Mouse (Mus musculus): Measurements from ENCODE around the gene Ankrd37.

Ankrd37 gene

DNA sequence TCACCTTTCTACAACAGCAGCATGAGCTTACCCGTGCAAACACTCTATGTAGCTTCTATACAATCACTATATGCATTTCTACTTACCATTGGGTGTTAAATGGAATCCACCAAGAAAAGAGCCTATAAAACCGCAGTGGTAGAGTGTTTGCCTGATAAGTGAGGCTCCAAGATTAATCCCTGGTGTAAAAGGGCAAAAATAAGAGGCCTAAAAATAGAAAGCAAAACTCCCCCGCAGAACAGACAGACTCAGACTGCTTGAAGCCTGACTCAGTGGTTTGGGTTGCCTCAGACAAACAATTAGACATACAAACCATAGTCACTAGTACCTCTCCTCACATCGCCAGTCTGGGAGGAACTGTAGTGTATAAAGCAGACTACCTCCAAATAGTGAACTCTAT is at the start of gene Ankrd37:
TSS of gene Ankrd37 (minus strand) at position 112 of the 400 bp plus-strand sequence.
- no peak for DNase-seq

DNA sequence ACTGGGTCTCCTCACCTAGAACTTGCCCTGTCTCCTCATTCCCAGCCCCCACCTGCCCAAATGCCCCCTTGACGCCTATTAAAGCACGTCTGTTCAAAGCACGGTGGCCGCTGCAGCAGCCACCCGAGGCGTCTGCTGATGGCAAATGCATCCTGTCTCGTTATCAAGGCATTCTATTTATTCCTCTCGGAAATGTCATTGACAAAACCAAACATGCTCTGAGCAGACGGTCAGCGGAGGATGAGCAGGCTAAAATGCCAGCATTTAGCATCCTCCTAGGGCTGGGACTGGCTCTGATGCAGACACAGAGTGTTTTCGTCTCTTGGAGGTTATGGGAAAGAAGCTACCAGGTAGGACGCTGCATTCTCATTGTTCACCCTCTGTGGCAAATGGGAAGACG is 34.8 kb upstream of the Ankrd37 start:
- DNase-seq: no peak

DNA sequence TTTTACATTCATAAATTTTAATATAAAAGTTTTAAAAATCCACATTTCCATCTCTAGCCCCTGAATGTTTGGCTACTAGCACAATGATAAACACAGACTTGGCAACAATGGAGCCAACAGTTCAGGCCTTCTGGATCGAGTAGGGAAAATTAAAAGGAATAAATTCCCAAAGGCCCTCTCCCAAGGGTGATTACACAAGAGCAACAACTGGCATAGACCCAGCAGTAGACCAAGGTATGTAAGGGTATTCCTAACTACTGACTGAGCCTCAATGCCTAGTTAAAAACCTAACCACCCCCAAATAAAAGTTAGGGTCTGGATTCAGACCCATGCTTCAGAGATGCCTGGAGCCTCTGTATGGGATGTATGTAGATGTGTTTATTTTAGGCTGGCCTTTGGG is 34.2 kb upstream of the Ankrd37 start:
- DNase-seq: no peak

DNA sequence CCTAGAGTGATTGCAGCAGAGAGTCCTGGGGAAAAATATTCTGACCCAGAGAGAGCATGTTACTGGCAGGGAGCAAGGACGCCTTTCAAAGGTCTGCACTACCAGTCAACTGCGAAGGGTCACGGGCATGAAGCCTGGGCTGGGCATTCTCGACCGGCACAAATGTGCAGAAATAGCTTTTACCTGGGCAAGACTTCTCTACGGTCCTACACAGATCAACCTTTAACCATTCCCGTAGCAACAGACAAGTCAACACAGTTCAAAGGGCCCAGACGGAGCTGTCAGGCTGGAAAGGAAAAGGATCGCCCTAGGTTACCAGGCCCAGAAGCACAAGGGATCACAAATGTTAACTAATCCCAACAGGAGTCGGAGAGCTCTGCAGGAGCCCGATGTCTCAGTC is 30.7 kb upstream of the Ankrd37 start:
- no peak for DNase-seq

DNA sequence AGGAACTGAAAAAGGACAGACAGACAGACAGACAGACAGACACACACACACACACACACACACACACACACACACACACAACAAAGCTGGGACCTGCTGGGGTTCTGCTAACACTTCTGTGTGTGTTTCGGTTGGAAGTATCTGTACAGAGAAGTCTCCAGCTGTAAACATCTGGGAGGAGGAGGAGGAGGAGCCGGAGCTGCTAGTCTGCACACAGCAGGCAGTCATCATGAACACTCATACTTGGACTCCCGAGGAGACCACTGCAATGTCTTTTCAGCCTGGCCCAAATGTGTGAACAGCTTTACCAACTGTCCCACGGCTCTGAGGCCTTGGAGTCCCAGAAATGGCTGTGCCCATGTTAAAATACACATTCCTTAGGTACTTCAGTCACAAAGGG is 18.9 kb upstream of the Ankrd37 start:
- DNase-seq: no peak

DNA sequence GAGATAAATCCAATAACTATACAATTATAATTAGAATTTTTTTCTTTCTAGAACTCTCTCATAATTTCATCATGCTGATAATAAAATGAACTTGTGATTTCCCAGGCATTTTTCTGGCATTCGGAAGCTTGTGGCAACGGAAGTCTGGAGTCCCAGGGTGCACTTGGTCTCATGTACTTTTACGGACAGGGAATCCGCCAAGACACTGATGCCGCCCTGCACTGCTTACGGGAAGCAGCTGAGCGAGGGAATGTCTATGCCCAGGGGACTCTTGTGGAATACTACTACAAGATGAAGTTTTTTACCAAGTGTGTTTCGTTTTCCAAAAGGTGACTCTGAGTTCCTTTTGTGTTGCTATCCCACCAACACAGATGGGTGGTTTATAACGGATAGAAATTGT is 17.3 kb upstream of the Ankrd37 start:
- no peak for DNase-seq

DNA sequence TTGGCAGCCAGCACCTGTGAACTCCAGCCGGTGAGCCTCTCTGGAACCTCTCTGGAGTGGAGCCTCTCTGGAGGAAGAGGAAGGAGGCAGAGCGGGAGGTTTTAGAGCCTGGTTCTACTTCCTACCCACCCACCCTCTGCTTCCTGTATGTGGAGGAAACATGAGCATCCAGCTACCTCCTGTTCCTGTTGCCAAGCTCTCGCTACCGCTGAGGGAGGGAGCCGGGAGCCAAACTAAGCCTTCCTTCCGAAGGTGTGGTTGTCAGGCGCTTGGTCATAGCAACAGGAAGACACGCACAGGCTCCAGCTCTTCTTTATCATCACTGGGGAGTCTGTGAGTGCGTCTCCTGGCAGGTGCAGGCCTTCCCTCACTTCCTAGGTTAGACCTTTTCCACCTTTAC is 16.7 kb upstream of the Ankrd37 start:
- DNase-seq: no peak

DNA sequence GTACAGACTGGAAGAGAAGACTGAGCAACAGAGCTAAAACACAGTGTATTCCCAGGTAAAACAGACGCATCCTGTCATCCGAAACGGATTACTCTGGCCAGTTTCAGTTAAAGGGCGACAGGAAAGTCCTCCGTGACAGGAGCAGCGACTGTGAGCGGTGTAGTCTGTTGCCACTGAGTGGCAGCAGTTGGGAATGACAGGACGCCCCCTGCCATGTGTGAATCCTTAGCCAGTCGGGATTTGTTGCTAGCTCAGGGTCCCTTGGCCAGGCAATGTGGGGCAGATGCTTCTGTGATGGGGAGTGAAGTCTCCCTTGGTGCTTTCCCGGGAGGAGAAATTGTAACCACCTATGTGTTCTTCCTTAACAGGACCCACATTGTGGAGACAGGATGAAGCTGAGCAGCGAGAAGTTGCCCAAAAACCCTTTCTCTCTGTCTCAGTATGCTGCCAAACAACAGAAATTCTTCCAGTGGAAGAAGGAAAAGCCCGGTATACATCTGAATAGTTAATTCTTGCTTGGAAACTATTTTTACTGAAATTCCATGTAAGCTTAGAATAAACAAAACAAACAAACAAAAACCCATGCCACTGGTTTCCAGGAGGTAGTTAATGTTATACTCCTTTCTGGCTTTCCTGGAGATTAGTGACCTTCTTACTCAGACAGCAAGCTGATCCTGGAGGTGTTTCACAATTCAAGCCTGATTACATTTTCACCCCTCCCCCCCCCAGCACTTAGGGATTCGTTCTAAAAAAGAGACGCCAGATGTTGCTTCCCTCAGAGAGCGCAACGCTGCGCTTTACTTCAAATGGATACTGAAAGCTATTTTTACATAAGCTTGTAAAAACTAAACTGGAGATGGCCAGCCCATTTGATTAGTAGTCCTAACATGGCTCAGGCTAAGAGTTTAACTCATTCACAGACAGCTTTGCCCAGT is 5.5 kb upstream of the Ankrd37 start:
- no peak for DNase-seq

DNA sequence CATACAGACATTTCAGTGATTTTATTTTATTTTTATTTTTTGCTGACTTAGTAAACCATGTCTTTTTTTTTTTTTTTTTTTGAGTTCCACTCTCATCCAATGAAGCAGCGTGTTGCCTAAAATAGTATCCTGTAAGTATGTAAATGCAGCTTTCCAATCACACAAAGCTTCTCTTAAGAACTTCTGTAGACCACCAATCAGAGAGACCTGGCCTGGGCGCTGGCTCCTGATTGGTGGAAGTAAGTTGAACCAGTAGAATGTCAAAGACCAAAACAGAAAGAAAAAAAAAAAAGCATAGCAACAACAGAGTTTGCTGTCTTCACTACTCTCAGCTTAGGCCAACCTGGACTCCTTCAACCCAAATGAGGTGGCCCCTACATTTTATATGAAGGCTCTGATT is 4.8 kb upstream of the Ankrd37 start:
- no peak for DNase-seq

DNA sequence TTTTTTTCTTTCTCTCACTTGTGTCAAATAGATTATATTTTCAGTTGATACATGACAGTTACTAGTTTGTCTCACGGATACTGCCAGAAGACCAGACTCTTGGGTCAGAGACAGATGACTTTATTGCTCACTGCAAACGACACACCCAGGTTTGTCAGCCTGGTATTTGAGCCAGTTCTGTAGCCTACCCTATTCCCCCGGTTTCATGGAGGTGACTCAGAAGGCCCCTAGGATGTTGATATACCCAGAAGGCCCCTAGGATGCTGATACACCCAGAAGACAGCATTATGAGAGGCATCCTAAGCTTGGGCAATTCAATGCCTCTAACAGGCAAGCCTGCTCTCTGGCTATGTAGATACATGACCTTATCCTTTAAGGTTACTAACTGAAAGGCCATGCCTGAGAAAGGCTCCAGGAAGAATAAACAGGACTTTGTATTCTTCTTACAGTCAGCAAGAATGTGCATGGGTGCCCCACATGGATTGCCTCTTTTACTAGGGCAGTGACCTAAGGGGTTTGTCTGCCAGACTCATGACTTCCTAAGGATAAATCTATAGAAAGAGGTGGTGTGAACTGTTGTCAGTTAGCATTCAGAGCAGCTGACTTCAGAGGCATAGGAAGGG is 1.7 kb upstream of the Ankrd37 start:
- DNase-seq: no peak

DNA sequence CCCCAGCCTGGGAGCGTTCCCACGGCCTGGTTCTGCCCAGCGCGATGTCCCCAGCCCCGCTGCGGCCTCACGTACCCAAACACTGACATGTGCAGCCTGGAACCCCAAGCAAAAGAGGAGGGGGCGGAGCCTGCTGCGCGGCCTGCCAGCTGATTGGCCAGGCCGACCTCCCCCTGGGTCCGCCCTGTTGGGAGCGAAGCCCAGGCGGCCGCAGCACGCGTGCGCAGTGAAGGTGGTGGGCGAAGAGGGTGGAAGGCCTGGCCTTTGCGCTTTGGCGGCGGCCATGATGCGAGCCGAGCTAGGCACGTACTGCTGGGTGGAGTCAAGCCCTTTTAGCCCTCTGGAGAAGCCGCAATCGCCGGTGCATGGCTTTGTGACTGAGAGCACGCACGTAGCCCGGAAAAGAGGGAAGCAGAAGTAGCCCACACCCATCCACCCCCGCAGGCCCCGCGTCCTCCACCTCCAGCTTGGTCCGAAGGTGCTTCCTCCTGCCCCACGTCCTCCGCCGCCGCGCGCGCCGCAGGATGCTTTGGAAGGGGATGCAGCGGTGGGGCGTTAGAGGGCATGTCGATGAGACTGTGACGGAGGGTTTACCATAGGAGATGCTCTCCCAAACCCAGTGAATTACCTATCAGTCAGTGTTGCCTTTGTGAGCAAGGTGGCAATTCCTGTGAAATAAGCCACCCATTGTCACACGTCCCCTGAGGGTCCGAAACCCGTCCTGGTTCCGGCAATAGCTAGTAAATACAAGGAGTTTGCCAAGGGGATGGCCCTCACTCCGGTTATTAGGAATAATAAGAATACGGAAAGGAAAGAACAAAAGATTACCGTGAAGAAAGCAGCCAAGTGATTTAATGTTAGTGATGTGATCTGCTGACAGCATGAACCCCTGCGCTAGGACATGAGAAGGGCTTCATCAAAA is 5.5 kb downstream of the Ankrd37 start:
- peak; percentile 97 to 99 for DNase-seq

DNA sequence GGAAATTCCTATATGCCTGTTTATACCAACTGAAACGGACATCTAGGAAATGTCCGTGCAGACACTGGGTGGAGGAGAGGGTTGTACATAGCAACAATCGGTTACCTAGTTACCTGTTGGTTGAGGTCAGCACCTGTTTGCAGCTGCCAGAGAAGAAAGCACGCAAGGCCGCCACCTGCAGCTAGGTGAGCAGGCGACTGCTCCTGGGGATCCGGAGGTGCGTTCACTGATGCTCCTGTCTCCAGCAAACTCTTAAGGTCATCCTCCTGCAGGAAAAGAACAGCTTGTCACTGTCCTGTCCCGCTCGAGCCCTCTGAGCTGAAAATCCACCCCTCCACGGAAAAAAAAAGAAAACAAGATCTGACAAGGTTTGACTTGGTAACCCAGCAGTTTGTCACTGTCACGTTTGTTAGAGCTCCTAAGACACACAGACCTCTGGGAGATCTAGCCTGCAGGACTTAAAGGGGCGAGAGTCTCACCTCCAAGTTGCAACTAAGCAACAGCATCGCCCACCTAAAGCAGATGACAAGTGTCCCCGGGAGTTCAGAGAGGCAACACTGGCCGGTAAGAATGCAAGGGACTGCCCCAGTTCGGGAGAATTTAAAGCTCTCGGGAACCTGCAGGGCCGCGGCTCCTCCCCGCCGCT is 6.2 kb downstream of the Ankrd37 start, which contains the start of gene Lrp2bp:
TSS of gene Lrp2bp (plus strand) at position 166 of the 646 bp plus-strand sequence.
- peak; percentile 14 to 31 for DNase-seq

DNA sequence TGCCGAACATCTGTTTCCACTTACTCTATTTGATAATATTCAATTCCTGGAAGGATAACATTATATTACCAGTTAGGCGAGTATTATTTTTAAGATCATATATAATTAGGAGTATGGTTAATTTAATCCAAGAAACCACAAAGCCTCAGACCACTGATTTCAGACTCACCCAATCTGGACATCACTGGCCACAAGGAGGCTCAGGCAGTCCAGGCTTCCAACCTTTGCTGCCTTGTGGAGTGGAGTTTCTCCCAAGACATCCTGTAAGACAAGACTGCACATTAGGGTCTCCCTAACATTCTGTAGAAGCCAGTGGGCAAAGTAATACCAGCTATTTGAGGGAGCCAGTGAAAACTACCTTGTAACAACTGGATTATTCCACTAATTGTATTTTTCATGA is 7.3 kb downstream of the Ankrd37 start:
- DNase-seq: no peak

DNA sequence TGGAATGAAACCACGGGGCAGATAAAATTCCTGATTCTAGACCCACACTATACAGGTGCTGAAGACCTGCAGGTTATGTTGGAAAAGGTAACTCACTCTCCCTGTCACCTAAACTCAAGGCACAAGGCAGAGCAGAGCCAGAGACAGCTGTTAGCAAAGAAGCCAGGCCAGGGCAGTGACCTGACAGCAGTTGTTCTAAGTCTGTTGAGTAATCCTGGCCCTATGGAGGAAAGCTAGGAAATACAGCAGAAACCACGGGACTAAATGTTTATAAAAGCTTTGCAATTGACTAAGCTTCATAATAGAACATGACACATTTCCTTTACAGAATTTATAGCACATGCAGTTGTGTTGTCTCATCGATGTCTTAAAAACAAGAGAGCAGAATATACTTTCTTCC is 9.9 kb downstream of the Ankrd37 start:
- no peak for DNase-seq

DNA sequence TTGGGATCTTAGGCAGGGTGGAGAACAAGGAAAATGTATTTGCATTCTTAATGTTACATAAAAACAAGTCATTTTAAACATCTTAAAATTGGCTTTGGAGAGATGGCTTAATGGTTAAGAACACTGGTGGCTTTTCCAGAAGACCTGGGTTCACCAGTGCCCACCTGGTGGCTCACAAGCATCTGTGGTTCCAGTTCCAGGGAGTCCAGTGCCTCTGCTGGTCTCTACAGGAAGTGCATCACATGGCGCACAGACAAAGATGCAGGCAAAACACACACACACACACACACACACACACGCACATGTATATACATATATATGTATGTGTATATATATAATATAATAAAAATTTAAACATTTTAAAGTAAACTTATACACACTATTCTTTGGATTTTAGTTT is 11.4 kb downstream of the Ankrd37 start:
- no peak for DNase-seq

DNA sequence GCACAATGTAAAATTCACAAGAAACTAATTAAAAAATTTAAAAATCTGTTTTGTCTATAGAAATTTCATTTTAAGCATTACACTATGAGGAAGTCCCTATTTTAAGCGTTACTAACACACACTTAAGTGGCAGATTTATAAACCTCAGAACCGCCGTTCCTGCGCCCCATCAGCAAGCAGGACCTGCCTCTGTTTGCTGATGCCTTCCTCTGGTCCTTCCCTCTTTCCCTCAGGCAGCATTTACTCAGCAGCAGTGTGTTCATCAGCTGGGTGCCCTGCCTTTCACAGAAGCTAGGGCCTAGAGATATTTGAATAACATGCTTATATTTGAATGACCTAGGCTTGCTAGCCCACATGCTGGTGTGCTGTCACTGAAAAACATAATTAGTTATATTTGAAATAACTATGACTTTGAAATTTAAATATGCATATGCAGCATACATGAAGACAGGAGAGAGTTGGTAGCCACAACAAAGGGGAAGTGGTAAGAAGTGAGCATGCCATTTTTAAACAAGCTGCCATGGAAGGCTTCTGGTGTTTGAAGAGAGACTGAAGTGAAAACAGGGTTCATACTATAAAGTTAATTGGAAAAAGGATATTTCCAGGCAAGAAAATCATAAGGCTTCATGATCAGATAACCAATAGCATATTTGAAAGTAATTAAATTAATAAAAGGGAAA is 14.7 kb downstream of the Ankrd37 start:
- no peak for DNase-seq

DNA sequence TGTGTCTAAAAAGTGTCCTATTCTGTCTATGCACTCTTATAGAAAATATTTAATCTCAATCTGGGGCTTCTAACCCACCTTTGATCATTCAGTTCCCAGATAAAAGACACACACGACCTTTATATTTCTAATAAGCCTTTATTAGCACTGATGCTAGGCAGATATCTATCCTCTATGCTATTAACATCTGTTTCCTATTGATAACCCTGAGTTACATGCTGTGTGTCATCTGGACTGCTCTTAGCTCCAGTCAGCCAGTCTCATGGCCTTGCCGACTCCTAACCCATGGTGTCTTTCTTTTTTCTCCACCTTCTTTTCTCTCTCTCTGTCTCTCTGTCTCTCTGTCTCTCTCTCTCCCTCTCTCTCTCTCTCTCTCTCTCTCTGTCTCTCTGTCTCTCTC is 17.3 kb downstream of the Ankrd37 start:
- no peak for DNase-seq

DNA sequence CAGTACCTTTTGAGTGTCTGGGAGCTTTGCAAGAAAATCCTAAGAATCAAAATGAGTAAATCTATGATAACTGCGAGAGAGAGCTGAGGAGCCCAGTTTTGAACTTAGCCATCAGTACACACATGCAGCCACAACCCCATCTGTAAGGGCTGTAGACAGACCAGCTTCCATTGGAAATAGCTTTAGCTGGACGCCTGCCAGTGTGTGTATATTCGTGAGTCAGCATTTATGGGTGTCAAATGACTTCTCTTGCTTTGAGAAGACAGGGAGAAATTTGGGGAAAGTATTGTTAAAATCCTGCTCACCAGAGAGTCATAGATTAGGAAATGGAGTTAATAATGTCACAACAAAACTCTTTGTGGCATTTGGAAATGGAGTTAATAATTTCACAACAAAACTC is 18.8 kb downstream of the Ankrd37 start:
- DNase-seq: no peak

DNA sequence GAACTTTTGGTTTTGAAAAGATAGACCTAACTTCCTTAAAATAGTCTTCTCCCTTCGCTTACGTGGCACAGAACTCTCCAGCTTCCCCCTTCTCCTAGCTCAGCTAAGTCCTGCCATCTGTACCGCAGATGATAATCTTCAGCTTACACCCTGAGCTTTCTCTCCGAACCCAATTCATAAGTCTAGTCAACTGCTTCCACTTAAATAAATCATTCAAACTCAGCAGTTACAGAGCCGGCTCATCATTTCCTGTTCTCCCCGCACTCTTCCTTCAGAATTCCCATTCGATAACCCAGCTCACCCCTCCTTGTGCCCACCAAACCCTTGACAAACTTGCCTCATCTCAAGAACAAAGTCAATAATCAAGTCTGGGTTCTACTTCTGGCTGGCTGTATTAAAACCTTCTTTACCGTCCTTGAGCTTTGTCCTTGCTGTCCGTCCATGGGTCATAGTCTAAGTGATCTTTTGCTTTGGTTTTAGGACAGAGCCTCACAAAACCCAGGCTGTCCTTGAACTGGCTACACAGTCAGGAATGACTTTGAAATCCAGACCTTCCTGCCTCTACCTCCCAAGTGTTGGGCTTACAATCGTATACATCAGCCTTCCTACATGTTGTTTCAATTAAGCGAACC is 29.6 kb downstream of the Ankrd37 start:
- DNase-seq: no peak

DNA sequence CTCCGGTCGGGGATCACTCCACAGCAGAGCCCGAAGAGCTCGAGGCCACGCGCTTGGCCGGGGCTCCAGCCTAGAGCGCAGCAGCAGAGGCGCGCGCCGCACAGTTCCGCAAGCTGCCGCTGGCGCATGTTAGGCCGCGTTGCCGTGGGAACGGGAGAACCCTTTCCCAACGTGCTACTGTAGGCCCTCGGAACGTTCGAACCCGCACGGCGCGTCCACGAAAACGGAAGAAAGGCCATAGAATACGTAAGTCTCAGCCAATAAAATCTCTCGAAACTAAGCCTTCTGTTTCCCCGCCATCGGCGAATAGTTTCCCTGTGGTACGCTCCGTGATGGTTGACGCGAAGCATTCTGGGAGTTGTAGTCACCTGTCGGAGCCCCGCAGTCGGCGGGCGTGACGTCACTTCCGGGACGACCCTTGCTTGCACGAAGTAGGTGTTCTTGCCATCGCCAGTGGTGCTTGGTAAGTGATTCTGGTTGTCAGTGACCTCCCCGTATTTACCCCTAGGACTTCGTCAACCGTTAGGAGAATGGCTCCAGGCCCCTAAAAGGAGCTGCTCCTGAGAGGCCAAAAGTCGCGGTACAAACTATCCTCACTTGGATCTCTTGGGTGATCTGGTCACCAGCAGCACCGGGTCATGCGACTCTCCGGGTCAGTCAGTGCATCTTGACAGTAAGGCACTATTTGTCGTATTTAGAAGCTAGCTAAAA is 30.2 kb downstream of the Ankrd37 start, which contains the start of the genes 1700029J07Rik and Ufsp2:
TSS of gene 1700029J07Rik (minus strand) at position 127 of the 711 bp plus-strand sequence.
TSS of gene Ufsp2 (plus strand) at position 403 of the 711 bp plus-strand sequence.
- peak; percentile 91 to 97 for DNase-seq

Measured in spleen, adult 18-20 months (tissue).